Mouse (Mus musculus): ENCODE data around the gene Atrnl1. TPM values are rescaled to one million over a fixed set of nuclear protein-coding genes. Genes with fewer than 3 reads are reported as not detected.
A peak's percentile ranks its signal among the peaks of the same experiment; 100 is the strongest.

Atrnl1 gene
- polyA plus RNA-seq (2016; fragmentation: Nextera tagmentation; extraction: Ambion mirVana): 8.2 and 9.6 TPM in 2 replicates

DNA sequence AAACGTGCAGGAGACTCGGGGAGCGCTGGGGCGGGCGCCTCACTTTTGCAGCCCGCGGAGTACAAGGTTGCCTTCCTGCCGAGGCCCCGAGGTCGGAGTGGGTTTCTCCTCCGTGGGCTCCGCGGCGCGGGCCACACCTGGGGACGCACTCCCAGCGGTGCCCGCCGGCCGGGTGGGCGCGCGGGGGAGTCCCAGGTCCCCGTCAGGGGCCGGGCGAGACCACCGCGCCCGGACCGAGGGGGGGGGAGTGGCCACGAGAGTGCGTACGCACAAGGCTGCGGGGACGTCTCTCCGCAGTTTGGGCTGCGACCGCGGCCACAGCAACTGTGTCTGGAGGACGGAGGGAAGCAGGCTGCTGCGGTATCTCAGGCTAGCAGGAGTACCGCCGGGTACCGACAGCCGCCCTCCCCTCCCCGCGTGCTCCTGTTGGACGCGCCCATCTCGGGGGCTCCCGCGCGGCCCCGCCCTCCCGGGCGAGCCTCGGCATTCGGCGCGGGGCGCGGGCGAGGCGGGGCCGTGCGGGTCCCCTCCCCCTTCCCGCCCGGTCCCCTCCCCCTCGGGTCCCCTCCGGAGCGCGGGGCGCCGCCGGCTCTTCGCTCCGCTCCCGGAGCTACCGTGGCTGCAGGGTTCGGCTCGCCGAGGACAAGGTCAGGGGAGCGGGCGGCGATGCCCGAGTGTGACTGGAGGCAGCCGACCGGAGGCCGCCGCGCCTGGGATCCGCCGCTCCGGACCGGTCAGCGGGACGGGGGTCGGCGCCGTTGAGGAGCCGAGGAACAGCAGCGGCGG is at the start of gene Atrnl1:
TSS of gene Atrnl1 (plus strand) at position 559 of the 786 bp plus-strand sequence.
- H3K4me3 ChIP-seq (replicated peaks): peak within 1 kb of the TSS; percentile 95
- H3K9me3 ChIP-seq: no peaks in the 10 kb centered on the region
- no peaks in the 10 kb centered on the region for H3K36me3 ChIP-seq
- 0% methylated on average over 82 of the region's 103 CpGs for WGBS
- peaks cover 42% of the 10 kb centered on the region for H3K4me1 ChIP-seq (replicated peaks)
- no peaks in the 10 kb centered on the region for H3K27me3 ChIP-seq
- ATAC-seq (ENCODE audit: insufficient number of reproducible peaks, insufficient read depth, low FRiP score, low TSS enrichment, low read depth): peak; percentile 89
- peak within 1 kb of the TSS; percentile 98 for H3K27ac ChIP-seq
- H3K4me2 ChIP-seq: peak within 1 kb of the TSS; percentile 98
- peak within 1 kb of the TSS; percentile 95 for H3K9ac ChIP-seq (replicated peaks)

DNA sequence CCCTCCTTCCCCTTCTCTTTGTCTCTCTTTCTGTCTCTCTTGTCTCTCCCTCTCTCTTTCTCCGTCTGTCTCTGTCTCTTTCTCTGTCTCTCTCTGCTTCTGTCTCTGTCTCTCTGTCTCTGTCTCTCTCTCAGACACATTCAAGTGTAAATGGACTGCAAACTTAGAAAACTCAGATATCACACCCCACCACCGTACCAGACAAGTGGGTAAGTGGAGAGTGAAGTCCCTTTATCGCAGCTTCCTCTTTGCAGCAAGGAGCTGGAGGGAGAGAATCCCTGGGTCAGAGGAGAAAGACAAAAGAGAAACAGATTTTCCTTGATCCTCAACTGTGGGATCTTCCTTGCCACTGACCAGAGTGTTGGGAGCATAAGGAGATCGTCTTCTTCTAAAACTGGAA is 49.3 kb upstream of the Atrnl1 start:
- Histone ChIP-seq H3K9ac (replicated peaks) (no peak overlapping the region), H3K36me3 (no peaks in the 10 kb centered on the region), H3K4me3 (replicated peaks) (no peak overlapping the region), H3K4me1 (replicated peaks) (no peaks in the 10 kb centered on the region), H3K4me2 (no peak overlapping the region), H3K27me3 (no peaks in the 10 kb centered on the region; the same call in 1 of the 2 replicates), H3K9me3 (no peaks in the 10 kb centered on the region), H3K27ac (no peak overlapping the region)
- ATAC-seq (ENCODE audit: insufficient number of reproducible peaks, insufficient read depth, low FRiP score, low TSS enrichment, low read depth): no peak
- 77% methylated on average over 4 of the region's 4 CpGs for WGBS

DNA sequence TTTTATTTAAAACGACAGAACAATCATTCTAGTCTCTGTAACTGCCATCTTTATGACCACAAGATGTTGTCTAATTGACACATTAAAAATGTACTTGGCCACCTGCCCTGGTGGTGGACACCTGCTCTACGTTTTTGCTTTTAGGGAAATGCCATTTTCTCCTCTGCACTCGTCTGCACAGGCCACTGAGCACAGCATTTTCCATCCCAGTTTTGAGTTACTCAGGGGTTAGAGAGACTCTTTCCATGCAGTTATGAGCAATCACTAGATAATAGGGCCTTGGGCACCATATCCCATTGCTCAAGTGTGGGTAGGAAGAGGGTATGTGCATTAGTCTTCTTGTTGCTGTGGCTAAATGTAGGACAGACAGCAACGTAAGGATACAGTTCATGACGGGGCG is 41.8 kb upstream of the Atrnl1 start:
- WGBS: 76% methylated on average over 6 of the region's 6 CpGs
- H3K27me3 ChIP-seq: no peaks in the 10 kb centered on the region
- H3K4me2 ChIP-seq: no peak overlapping the region
- H3K27ac ChIP-seq: no peak overlapping the region
- no peaks in the 10 kb centered on the region for H3K9me3 ChIP-seq
- no peaks in the 10 kb centered on the region for H3K4me1 ChIP-seq (replicated peaks)
- H3K9ac ChIP-seq (replicated peaks): no peak overlapping the region
- ATAC-seq (ENCODE audit: insufficient number of reproducible peaks, insufficient read depth, low FRiP score, low TSS enrichment, low read depth): no peak
- H3K36me3 ChIP-seq: no peaks in the 10 kb centered on the region
- H3K4me3 ChIP-seq (replicated peaks): no peak overlapping the region

DNA sequence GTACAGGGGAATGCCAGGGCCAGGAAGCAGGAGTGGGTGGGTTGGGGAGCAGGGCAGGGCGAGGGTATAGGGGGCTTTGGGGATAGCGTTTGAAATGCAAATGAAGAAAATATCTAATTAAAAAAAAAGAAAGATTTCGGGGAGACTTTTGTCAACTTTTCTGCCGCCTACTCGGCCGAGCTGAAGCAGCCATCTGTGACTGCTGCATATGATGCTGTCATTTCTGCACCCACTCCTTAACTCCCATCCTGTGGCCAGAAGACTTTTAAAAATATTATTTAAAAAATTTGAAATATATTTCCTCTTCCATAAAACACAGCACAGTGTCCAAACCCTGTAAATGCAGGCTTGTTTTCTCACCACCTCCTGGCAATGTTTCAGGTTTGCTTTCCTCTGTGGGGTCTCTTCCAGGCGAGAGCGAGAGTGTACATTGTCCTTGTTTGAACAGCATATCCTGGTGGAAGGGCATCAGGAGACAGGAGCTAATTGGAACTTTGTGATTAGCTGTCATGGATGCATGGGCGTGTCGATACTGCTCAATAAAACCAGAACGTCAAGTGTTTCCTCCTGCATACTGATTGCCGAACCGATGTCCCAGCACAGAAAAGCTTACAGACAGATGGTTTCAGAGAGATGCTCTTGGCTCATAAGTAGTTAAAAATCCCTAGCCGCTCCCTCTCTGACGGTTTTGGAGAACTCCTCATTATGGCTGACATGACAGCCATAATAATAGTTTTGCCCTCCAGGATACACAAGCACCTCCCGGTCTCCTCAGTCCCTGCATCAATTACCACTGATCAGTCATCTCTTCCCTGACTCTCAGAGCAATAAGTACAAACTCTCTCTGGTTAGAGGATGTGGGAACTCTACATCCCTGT is 38.2 kb upstream of the Atrnl1 start:
- Histone ChIP-seq H3K9ac (replicated peaks) (no peak overlapping the region), H3K4me2 (no peak overlapping the region), H3K27ac (no peak overlapping the region), H3K4me3 (replicated peaks) (no peak overlapping the region), H3K27me3 (no peaks in the 10 kb centered on the region), H3K36me3 (no peaks in the 10 kb centered on the region), H3K9me3 (no peaks in the 10 kb centered on the region), H3K4me1 (replicated peaks) (no peaks in the 10 kb centered on the region; the same call in 1 of the 2 replicates)
- ATAC-seq (ENCODE audit: insufficient number of reproducible peaks, insufficient read depth, low FRiP score, low TSS enrichment, low read depth): no peak
- WGBS: 75% methylated on average over 16 of the region's 16 CpGs

DNA sequence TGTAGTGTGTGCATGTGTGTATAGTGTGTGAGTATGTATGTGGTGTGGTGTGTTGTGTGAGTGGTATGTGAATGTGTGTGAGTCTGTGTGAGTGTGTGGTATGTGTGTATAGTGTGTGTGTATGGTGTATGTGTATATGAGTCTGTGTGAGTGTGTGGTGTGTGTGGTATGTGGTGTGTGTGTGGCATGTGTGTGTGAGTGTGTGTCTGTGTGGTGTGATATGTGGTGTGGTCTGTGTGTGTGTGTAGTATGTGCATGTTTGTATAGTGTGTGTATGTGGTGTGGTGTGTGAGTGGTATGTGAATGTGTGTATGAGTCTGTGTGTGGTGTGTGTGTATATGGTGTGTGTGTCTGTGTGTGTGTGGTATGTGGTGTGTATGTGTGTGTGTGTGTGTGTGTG is 37.4 kb upstream of the Atrnl1 start:
- Histone ChIP-seq H3K4me2 (no peak overlapping the region), H3K4me3 (replicated peaks) (no peak overlapping the region), H3K4me1 (replicated peaks) (no peaks in the 10 kb centered on the region; the same call in 1 of the 2 replicates), H3K36me3 (no peaks in the 10 kb centered on the region), H3K27ac (no peak overlapping the region), H3K27me3 (no peaks in the 10 kb centered on the region), H3K9ac (replicated peaks) (no peak overlapping the region), H3K9me3 (peaks cover 2% of the 10 kb centered on the region; the same call in 1 of the 2 replicates)
- no peak for ATAC-seq (ENCODE audit: insufficient number of reproducible peaks, insufficient read depth, low FRiP score, low TSS enrichment, low read depth)

DNA sequence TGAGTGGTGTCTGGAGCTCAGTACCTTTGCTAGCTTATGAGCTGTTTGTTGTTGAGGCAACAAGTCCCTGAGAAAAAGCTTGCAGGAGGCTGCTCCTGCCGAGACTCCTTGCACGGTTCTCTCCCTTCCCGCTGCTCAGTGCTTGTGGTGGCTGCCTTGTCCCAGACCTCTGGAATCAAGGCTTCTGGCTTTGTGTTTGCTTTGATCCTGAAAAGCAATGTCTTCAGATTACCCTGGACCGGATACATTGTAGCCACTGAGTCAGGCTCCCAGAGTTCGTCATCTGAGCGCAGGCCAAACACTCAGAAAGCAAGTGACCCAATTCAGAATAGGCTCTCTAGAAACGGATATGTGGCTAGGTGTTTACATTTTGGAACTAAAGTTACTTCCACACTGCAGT is 35.8 kb upstream of the Atrnl1 start:
- H3K36me3 ChIP-seq: no peaks in the 10 kb centered on the region
- no peak for ATAC-seq (ENCODE audit: insufficient number of reproducible peaks, insufficient read depth, low FRiP score, low TSS enrichment, low read depth)
- no peak overlapping the region for H3K4me2 ChIP-seq
- WGBS: 65% methylated on average over 7 of the region's 7 CpGs
- H3K9me3 ChIP-seq: peaks cover 3% of the 10 kb centered on the region; the same call in 1 of the 2 replicates
- no peak overlapping the region for H3K4me3 ChIP-seq (replicated peaks)
- no peaks in the 10 kb centered on the region for H3K27me3 ChIP-seq
- H3K27ac ChIP-seq: no peak overlapping the region
- no peak overlapping the region for H3K9ac ChIP-seq (replicated peaks)
- H3K4me1 ChIP-seq (replicated peaks): no peaks in the 10 kb centered on the region; the same call in 1 of the 2 replicates

DNA sequence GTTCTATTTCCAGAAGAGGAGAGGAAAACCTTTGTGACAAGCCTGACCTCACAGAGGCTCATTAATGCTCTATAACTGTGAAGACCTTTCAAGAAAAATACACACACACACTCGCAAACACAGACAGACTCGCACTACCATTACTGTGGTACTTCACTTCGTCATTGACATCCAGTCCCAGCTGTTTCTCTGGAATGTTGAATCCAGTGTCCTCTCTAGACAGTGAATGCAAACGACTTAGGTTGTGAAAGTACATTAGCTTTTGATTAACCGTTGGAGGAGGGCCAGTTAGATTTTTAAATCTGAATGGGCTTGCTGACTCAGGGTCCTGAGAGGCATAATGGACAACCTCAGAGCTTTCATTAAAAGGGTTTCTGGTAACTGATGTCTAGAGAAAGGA is 34.0 kb upstream of the Atrnl1 start:
- peaks cover 3% of the 10 kb centered on the region; the same call in 1 of the 2 replicates for H3K9me3 ChIP-seq
- no peak overlapping the region for H3K4me3 ChIP-seq (replicated peaks)
- H3K9ac ChIP-seq (replicated peaks): no peak overlapping the region
- H3K4me1 ChIP-seq (replicated peaks): no peaks in the 10 kb centered on the region; the same call in 1 of the 2 replicates
- no peak overlapping the region for H3K27ac ChIP-seq
- H3K4me2 ChIP-seq: no peak overlapping the region
- H3K27me3 ChIP-seq: no peaks in the 10 kb centered on the region
- no peaks in the 10 kb centered on the region for H3K36me3 ChIP-seq
- WGBS: 44% methylated on average over 5 of the region's 5 CpGs
- ATAC-seq (ENCODE audit: insufficient number of reproducible peaks, insufficient read depth, low FRiP score, low TSS enrichment, low read depth): no peak

DNA sequence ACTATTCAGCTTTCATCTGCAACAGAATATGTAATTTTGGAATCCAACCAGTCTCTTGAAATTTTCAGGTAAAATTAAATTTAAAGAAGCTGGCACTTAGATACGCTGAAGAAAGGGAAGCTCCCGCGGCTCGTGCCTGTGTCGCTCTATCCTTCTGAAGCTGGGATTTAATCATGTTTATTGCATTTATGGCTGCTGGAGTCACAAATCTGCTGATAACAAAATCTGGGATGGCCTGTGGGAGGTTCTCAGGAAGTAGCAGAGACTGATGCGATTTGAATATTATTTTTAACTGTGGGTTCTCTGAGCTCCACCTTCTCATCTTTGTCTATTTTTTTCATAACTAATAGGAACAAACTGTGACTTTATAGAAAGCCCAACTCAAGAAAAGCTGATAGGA is 33.6 kb upstream of the Atrnl1 start:
- Histone ChIP-seq H3K4me1 (replicated peaks) (no peaks in the 10 kb centered on the region; the same call in 1 of the 2 replicates), H3K9ac (replicated peaks) (no peak overlapping the region), H3K36me3 (no peaks in the 10 kb centered on the region), H3K4me3 (replicated peaks) (no peak overlapping the region), H3K27me3 (no peaks in the 10 kb centered on the region), H3K4me2 (no peak overlapping the region), H3K9me3 (peaks cover 3% of the 10 kb centered on the region; the same call in 1 of the 2 replicates), H3K27ac (no peak overlapping the region)
- ATAC-seq (ENCODE audit: insufficient number of reproducible peaks, insufficient read depth, low FRiP score, low TSS enrichment, low read depth): no peak
- 88% methylated on average over 6 of the region's 6 CpGs for WGBS

DNA sequence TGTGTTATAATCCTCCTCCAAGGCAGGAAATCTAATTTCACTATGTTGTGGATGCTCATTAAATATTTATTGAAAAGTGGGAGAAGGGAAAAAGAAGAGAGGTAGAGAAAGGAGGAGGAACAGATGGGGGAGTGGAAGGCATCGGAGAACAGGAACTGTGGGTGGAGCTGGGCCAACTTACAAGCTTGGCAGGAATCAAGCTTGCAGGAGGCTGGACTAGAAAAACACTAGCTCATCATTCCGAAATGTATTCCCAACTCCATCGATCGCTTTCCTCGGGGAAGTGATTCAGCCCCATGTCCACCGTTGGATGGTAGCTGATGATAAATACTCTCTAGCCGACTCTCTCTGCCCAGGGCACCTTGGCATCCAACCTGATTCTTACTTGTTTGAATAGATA is 29.9 kb upstream of the Atrnl1 start:
- ATAC-seq (ENCODE audit: insufficient number of reproducible peaks, insufficient read depth, low FRiP score, low TSS enrichment, low read depth): no peak
- no peaks in the 10 kb centered on the region for H3K36me3 ChIP-seq
- 87% methylated on average over 7 of the region's 7 CpGs for WGBS

DNA sequence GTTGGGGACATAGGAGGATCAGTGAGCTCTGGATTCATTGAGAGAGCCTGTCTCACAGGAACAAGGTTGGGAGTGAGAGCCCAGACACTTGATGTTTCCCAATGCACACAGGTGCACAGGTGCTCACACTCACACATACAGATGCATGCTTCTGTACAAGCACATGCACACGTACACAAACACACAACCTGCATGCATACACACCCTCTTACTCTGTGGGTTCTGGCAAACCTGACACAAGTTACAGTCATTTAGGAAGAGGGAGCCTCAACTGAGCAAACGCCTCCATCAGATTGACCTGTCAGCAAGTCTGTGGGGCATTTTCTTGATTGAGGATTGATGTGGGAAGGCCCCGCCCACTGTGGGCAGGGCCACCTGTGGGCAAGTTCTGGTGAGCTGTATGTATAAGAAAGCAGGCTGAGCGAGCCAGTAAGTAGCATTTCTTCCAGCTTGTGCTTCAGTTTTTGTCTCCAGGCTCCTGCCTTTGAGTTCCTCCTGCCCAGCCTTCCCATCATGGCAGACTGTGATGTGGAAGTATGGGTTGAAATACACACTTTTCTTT is 25.5 kb upstream of the Atrnl1 start:
- no peak; the same call in 1 of the 2 replicates for ATAC-seq (ENCODE audit: insufficient number of reproducible peaks, insufficient read depth, low FRiP score, low TSS enrichment, low read depth)
- no peak overlapping the region for H3K27ac ChIP-seq
- H3K4me1 ChIP-seq (replicated peaks): 0 out of 2 replicates have a peak, but pooled peaks cover 9% of the 10 kb centered on the region
- H3K4me3 ChIP-seq (replicated peaks): no peak overlapping the region
- WGBS: 56% methylated on average over 4 of the region's 4 CpGs
- H3K27me3 ChIP-seq: no peaks in the 10 kb centered on the region
- H3K36me3 ChIP-seq: no peaks in the 10 kb centered on the region
- H3K9ac ChIP-seq (replicated peaks): no peak overlapping the region
- H3K4me2 ChIP-seq: no peak overlapping the region
- no peaks in the 10 kb centered on the region for H3K9me3 ChIP-seq

More for the DNA sequence above, 29.9 kb upstream of the Atrnl1 start:
- Histone ChIP-seq H3K27me3 (no peaks in the 10 kb centered on the region), H3K27ac (no peak overlapping the region), H3K4me1 (replicated peaks) (peaks cover 5% of the 10 kb centered on the region; the same call in 1 of the 2 replicates), H3K4me2 (no peak overlapping the region), H3K4me3 (replicated peaks) (no peak overlapping the region), H3K9ac (replicated peaks) (no peak overlapping the region), H3K9me3 (peaks cover 3% of the 10 kb centered on the region; the same call in 1 of the 2 replicates)

DNA sequence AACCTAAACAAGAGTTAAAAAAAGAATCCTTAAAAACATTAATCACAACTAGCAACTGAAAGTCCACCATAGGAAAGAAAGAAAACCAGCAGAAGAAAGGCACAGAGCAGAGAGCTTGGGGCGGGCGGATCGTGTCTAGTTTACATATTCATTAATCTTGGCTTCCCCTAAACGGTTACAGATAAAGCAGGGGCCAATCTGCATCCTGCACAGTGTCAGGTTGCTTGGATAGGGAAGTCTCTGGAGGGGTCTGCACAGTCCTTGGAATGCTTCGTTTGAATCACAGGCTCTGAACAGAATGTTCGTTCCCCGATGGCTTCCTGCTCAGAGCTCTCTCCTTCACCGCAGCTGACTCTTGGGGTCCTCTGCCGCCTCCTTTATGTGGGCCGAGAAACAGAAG is 24.7 kb upstream of the Atrnl1 start:
- H3K9me3 ChIP-seq: no peaks in the 10 kb centered on the region
- H3K27ac ChIP-seq: no peak overlapping the region
- WGBS: 19% methylated on average over 10 of the region's 10 CpGs
- no peak; the same call in 1 of the 2 replicates for ATAC-seq (ENCODE audit: insufficient number of reproducible peaks, insufficient read depth, low FRiP score, low TSS enrichment, low read depth)
- 0 out of 2 replicates have a peak overlapping the region, but pooled peaks have one; percentile 4 for H3K4me2 ChIP-seq
- H3K4me3 ChIP-seq (replicated peaks): no peak overlapping the region
- no peaks in the 10 kb centered on the region for H3K36me3 ChIP-seq
- 0 out of 2 replicates have a peak, but pooled peaks cover 9% of the 10 kb centered on the region for H3K4me1 ChIP-seq (replicated peaks)
- H3K9ac ChIP-seq (replicated peaks): no peak overlapping the region
- H3K27me3 ChIP-seq: no peaks in the 10 kb centered on the region
